Mouse (Mus musculus): ENCODE results near the gene Tctex1d1.

DNA sequence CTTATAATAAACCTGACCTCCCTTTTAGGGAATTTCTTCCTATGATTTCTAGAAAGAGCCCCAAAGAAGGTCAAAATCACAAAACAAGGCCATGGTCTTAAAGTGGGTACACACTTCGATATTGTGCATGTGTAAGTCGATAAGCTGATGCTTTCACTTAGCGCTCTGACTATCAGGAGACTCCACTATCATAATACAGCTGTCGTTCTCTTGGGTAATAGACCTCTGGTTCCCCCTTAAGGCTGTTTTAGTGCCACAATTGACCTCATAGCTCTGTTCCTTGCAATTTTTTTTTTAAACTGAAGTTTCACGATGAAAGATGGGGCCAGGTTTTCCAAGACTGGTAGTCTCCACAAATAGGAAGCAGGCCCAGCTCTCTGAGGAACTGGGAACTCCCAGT, 979 bp downstream of the Tctex1d1 start:
- TF ChIP-seq CTCF (IDR thresholded peaks at IDR 0.05; ENCODE audit: extremely low read depth, insufficient read depth, insufficient read length, insufficient replicate concordance) (no peak), POLR2A (IDR thresholded peaks at IDR 0.05; ENCODE audit: low read depth, low read length) (no peak)
